ENCODE assay signal across 9 mouse cellular contexts in genomic region chr9:44129633-44130032, GRCm38 (mm10). TPM values are rescaled to one million over a fixed set of nuclear protein-coding genes. Genes with fewer than 3 reads are reported as not detected.
DNase-seq lines count a peak whose midpoint lies in the region; ATAC-seq and TF ChIP-seq lines count a peak whose summit lies in the region.
"Had no signal": no experiment of that assay in that cellular context is flagged by ENCODE, and none has a peak within 500 bp of the region (broad histone marks: within the 10 kb centered on the region; RNA-seq: fewer than 3 reads in every experiment).

No protein-coding gene starts in this region.

- no peak for ATAC-seq in embryonic facial prominence, embryonic 15.5 days (ENCODE audit: insufficient number of reproducible peaks, low FRiP score, low TSS enrichment, low read depth)
- no peak for ATAC-seq in midbrain, embryonic 15.5 days (replicated peaks)

- H3K36me3 ChIP-seq in kidney, adult 2 months (ENCODE audit: control insufficient read depth, insufficient read depth, low read length): no peaks in the 10 kb centered on the region
- no peaks in the 10 kb centered on the region for H3K36me3 ChIP-seq in embryonic facial prominence, embryonic 15.5 days
- no peaks in the 10 kb centered on the region for H3K36me3 ChIP-seq in limb, embryonic 10.5 days
- no peaks in the 10 kb centered on the region for H3K36me3 ChIP-seq in midbrain, embryonic 15.5 days (replicated peaks)

- peak overlapping the region; percentile 82 for H3K27ac ChIP-seq in kidney, adult 2 months (ENCODE audit: insufficient read depth, low read depth, low read length)
- H3K27ac ChIP-seq in embryonic facial prominence, embryonic 15.5 days (replicated peaks): peak overlapping the region; percentile 84
- H3K27ac ChIP-seq in limb, embryonic 10.5 days: peak overlapping the region; percentile 83
- no peak overlapping the region for H3K27ac ChIP-seq in midbrain, embryonic 15.5 days

- DNase-seq in kidney, adult 2 months: no peak
- DNase-seq in kidney, adult 18-20 months: no peak
- no peak for DNase-seq in limb, embryonic 10.5 days (ENCODE audit: low spot score)
- DNase-seq in left cerebral cortex, adult 11 months (ENCODE audit: low spot score): no peak
- no peak for DNase-seq in layer of hippocampus, adult 18-20 months (ENCODE audit: low spot score in 2 of 2)
- no peak for DNase-seq in frontal cortex, adult 2 months (ENCODE audit: extremely low spot score in 1 of 2, low spot score in 1 of 2)

- no peaks in the 10 kb centered on the region for H3K9me3 ChIP-seq in embryonic facial prominence, embryonic 15.5 days (replicated peaks)
- H3K9me3 ChIP-seq in limb, embryonic 10.5 days (replicated peaks): no peaks in the 10 kb centered on the region
- H3K9me3 ChIP-seq in midbrain, embryonic 15.5 days: no peaks in the 10 kb centered on the region

- no peak for TF ChIP-seq CTCF in kidney, adult 2 months (conservative IDR thresholded peaks at IDR 0.05; ENCODE audit: insufficient read depth, insufficient read length, low read depth, low read length)

- H3K4me3 ChIP-seq in kidney, adult 2 months (ENCODE audit: insufficient read depth, low read depth, low read length): peak overlapping the region; percentile 29
- H3K4me3 ChIP-seq in embryonic facial prominence, embryonic 15.5 days (replicated peaks): peak overlapping the region; percentile 41
- H3K4me3 ChIP-seq in limb, embryonic 10.5 days: peak overlapping the region; percentile 58
- peak overlapping the region; percentile 27 for H3K4me3 ChIP-seq in midbrain, embryonic 15.5 days

- H3K4me1 ChIP-seq in kidney, adult 2 months (ENCODE audit: control insufficient read depth, insufficient read depth, low read length): peaks cover 23% of the 10 kb centered on the region; the same call in 1 of the 2 replicates
- peaks cover 52% of the 10 kb centered on the region for H3K4me1 ChIP-seq in embryonic facial prominence, embryonic 15.5 days
- H3K4me1 ChIP-seq in limb, embryonic 10.5 days: peaks cover 59% of the 10 kb centered on the region
- peaks cover 29% of the 10 kb centered on the region for H3K4me1 ChIP-seq in midbrain, embryonic 15.5 days

- TF ChIP-seq POLR2A in kidney, adult 2 months (IDR thresholded peaks at IDR 0.05; ENCODE audit: low read depth, low read length): no peak

- peak overlapping the region; percentile 21; the same call in 1 of the 2 replicates for H3K9ac ChIP-seq in embryonic facial prominence, embryonic 15.5 days
- H3K9ac ChIP-seq in midbrain, embryonic 15.5 days: peak overlapping the region; percentile 24; the same call in 1 of the 2 replicates

- peak overlapping the region; percentile 75 for H3K4me2 ChIP-seq in embryonic facial prominence, embryonic 15.5 days (replicated peaks)
- H3K4me2 ChIP-seq in midbrain, embryonic 15.5 days: peak overlapping the region; percentile 53

- no peaks in the 10 kb centered on the region for H3K27me3 ChIP-seq in kidney, adult 2 months (replicated peaks; ENCODE audit: control insufficient read depth, insufficient read depth, low read length)
- H3K27me3 ChIP-seq in embryonic facial prominence, embryonic 15.5 days: peaks cover 17% of the 10 kb centered on the region
- H3K27me3 ChIP-seq in limb, embryonic 10.5 days (ENCODE audit: low read depth, poor library complexity, severe bottlenecking): peaks cover 44% of the 10 kb centered on the region
- peaks cover 29% of the 10 kb centered on the region for H3K27me3 ChIP-seq in midbrain, embryonic 15.5 days (replicated peaks)

- 37% methylated on average over 9 of the region's 9 CpGs for WGBS in kidney, adult 2 months
- 8% methylated on average over 9 of the region's 9 CpGs for WGBS in embryonic facial prominence, embryonic 15.5 days
- 8% methylated on average over 9 of the region's 9 CpGs for WGBS in limb, embryonic 10.5 days
- 7% methylated on average over 9 of the region's 9 CpGs for WGBS in midbrain, embryonic 15.5 days

RNA-seq across cellular contexts. Expression of gene Mcam, which starts 4.6 kb away (rescaled TPM):
- 27.9 and 32.8 TPM in 2 replicates for polyA plus RNA-seq in kidney, adult 2 months (2012; rRNA removed)
- polyA plus RNA-seq in embryonic facial prominence, embryonic 15.5 days (2015; fragmentation: Nextera tagmentation; extraction: Ambion mirVana): 38.7 and 42.1 TPM in 2 replicates
- polyA plus RNA-seq in limb, embryonic 10.5 days (2016; fragmentation: Nextera tagmentation; extraction: Ambion mirVana): 9.8 and 10.1 TPM in 2 replicates
- polyA plus RNA-seq in midbrain, embryonic 15.5 days (2015; fragmentation: Nextera tagmentation; extraction: Ambion mirVana): 11.7 and 11.9 TPM in 2 replicates
- 10 to 100 TPM in 1 of 2 experiments, 1 to 10 TPM in 1; 7.9 to 11.3 TPM for total RNA-seq in layer of hippocampus, adult 18-20 months (2021)
- 16.8 and 17.4 TPM in 2 replicates for polyA plus RNA-seq in frontal cortex, adult 2 months (2012; rRNA removed)

RNA-seq across cellular contexts. Expression of gene Rnf26, which starts 16.3 kb away (rescaled TPM):
- polyA plus RNA-seq in kidney, adult 2 months (2012; rRNA removed): 28.8 and 30.9 TPM in 2 replicates
- polyA plus RNA-seq in embryonic facial prominence, embryonic 15.5 days (2015; fragmentation: Nextera tagmentation; extraction: Ambion mirVana): 68.0 and 69.8 TPM in 2 replicates
- 88.1 and 97.0 TPM in 2 replicates for polyA plus RNA-seq in limb, embryonic 10.5 days (2016; fragmentation: Nextera tagmentation; extraction: Ambion mirVana)
- 29.2 and 32.4 TPM in 2 replicates for polyA plus RNA-seq in midbrain, embryonic 15.5 days (2015; fragmentation: Nextera tagmentation; extraction: Ambion mirVana)
- total RNA-seq in layer of hippocampus, adult 18-20 months (2021): 10 to 100 TPM; 29.7 to 29.8 TPM
- polyA plus RNA-seq in frontal cortex, adult 2 months (2012; rRNA removed): 26.9 and 29.0 TPM in 2 replicates

RNA-seq across cellular contexts. Expression of gene Gm49380, which starts 16.3 kb away (rescaled TPM):
- polyA plus RNA-seq in kidney, adult 2 months (2012; rRNA removed): not detected in 2 replicates
- 0.27 and 0.46 TPM in 2 replicates for polyA plus RNA-seq in embryonic facial prominence, embryonic 15.5 days (2015; fragmentation: Nextera tagmentation; extraction: Ambion mirVana)
- 0.10 and 0.35 TPM in 2 replicates for polyA plus RNA-seq in limb, embryonic 10.5 days (2016; fragmentation: Nextera tagmentation; extraction: Ambion mirVana)
- 0.13 and 0.25 TPM in 2 replicates for polyA plus RNA-seq in midbrain, embryonic 15.5 days (2015; fragmentation: Nextera tagmentation; extraction: Ambion mirVana)
- total RNA-seq in layer of hippocampus, adult 18-20 months (2021): under 1 TPM in 1 of 2 experiments, not detected in 1; 0.38 TPM
- 0.16 and 0.21 TPM in 2 replicates for polyA plus RNA-seq in frontal cortex, adult 2 months (2012; rRNA removed)
- total RNA-seq: MEL had no signal

RNA-seq across cellular contexts. Expression of gene C1qtnf5, which starts 22.6 kb away (rescaled TPM):
- 16.8 and 19.6 TPM in 2 replicates for polyA plus RNA-seq in kidney, adult 2 months (2012; rRNA removed)
- polyA plus RNA-seq in embryonic facial prominence, embryonic 15.5 days (2015; fragmentation: Nextera tagmentation; extraction: Ambion mirVana): 5.3 and 6.0 TPM in 2 replicates
- 0.24 TPM in 1 of 2 replicates, not detected in the other for polyA plus RNA-seq in limb, embryonic 10.5 days (2016; fragmentation: Nextera tagmentation; extraction: Ambion mirVana)
- polyA plus RNA-seq in midbrain, embryonic 15.5 days (2015; fragmentation: Nextera tagmentation; extraction: Ambion mirVana): 2.9 and 4.1 TPM in 2 replicates
- total RNA-seq in layer of hippocampus, adult 18-20 months (2021): 10 to 100 TPM; 16.9 to 21.2 TPM
- 31.7 and 39.5 TPM in 2 replicates for polyA plus RNA-seq in frontal cortex, adult 2 months (2012; rRNA removed)

RNA-seq across cellular contexts. Expression of gene Mfrp, which starts 28.1 kb away (rescaled TPM):
- polyA plus RNA-seq in kidney, adult 2 months (2012; rRNA removed): 4.4 and 5.4 TPM in 2 replicates
- 0.08 and 0.20 TPM in 2 replicates for polyA plus RNA-seq in embryonic facial prominence, embryonic 15.5 days (2015; fragmentation: Nextera tagmentation; extraction: Ambion mirVana)
- polyA plus RNA-seq in limb, embryonic 10.5 days (2016; fragmentation: Nextera tagmentation; extraction: Ambion mirVana): 0.13 and 0.14 TPM in 2 replicates
- 0.08 and 0.13 TPM in 2 replicates for polyA plus RNA-seq in midbrain, embryonic 15.5 days (2015; fragmentation: Nextera tagmentation; extraction: Ambion mirVana)
- total RNA-seq in layer of hippocampus, adult 18-20 months (2021): 1 to 10 TPM in 1 of 2 experiments, under 1 TPM in 1; 0.30 to 1.8 TPM
- 0.14 and 0.21 TPM in 2 replicates for polyA plus RNA-seq in frontal cortex, adult 2 months (2012; rRNA removed)
- total RNA-seq: MEL had no signal
